Mouse (Mus musculus) olfactory bulb, adult 2 months (tissue): ENCODE results near the gene Fads2.

Experiments used
- CTCF ChIP-seq: fragments of 200-500 bp; IDR thresholded peaks from 2 replicates; pipeline ENCODE4 v1.5.1; 2012; ENCODE audit warnings: low read depth, mild to moderate bottlenecking, low read length, moderate library complexity; ENCODE audit not compliant: insufficient read depth
- POLR2A ChIP-seq: fragments of 200-500 bp; IDR thresholded peaks from 2 replicates; pipeline ENCODE4 v1.6.1; 2012; ENCODE audit warnings: mild to moderate bottlenecking, low read depth, low read length, moderate library complexity; ENCODE audit not compliant: insufficient read depth

DNA sequence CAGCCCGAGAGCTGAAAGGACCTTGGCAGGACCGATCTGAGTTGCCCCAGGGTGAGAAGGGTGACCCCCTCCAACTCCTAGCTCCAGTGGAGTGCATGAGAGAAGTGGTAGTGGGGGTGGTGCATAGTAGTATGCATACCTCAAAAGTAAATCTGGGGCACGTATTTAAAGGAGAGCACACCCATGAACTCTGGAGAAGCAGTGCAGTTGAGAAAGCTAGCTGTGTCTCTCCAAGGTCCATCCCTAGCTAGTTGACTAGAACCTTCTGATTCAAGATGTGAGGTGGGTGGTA lies 83.1 kb downstream of the Fads2 start:
- no peak for TF ChIP-seq CTCF
- TF ChIP-seq POLR2A: no peak
